Mouse (Mus musculus): ENCODE results near the gene Stpg2.
"Not testable (repeated sequence)": the region's sequence is repeated elsewhere in the genome, so short reads cannot be mapped to it uniquely, and the experiment has no call there.

The Stpg2 gene

GRCm38 (mm10) chr3:139404673-139405072 is 199.2 kb downstream of the Stpg2 start:
- in situ Hi-C loops (cut with MboI; ENCODE audit: low sequenced_read_pairs), result no loop called here

- in situ Hi-C loops (cut with MboI; ENCODE audit: low sequenced_read_pairs), result no loop called here
Measured at GRCm38 (mm10) chr3:139419142-139419541, 213.6 kb downstream of the Stpg2 start.

GRCm38 (mm10) chr3:139442170-139442569 is 236.7 kb downstream of the Stpg2 start:
- in situ Hi-C loops (cut with MboI; ENCODE audit: low sequenced_read_pairs), result no loop called here

GRCm38 (mm10) chr3:139495939-139496338 is 290.4 kb downstream of the Stpg2 start:
- in situ Hi-C loops (cut with MboI; ENCODE audit: low sequenced_read_pairs), result no loop called here

- in situ Hi-C loops (cut with MboI; ENCODE audit: low sequenced_read_pairs), result no loop called here
Measured at GRCm38 (mm10) chr3:139502216-139502615, 296.7 kb downstream of the Stpg2 start.

- in situ Hi-C loops (cut with MboI; ENCODE audit: low sequenced_read_pairs), result no loop called here
Measured at GRCm38 (mm10) chr3:139509275-139509985, 303.9 kb downstream of the Stpg2 start.

- in situ Hi-C loops (cut with MboI; ENCODE audit: low sequenced_read_pairs), result no loop called here
Measured at GRCm38 (mm10) chr3:139578496-139578895, 373.0 kb downstream of the Stpg2 start.

GRCm38 (mm10) chr3:139581298-139581697 is 375.8 kb downstream of the Stpg2 start:
- in situ Hi-C loops (cut with MboI; ENCODE audit: low sequenced_read_pairs), result no loop called here

GRCm38 (mm10) chr3:139599508-139599907 is 394.0 kb downstream of the Stpg2 start:
- in situ Hi-C loops (cut with MboI; ENCODE audit: low sequenced_read_pairs), result no loop called here

GRCm38 (mm10) chr3:139608267-139608666 is 402.8 kb downstream of the Stpg2 start:
- in situ Hi-C loops (cut with MboI; ENCODE audit: low sequenced_read_pairs), result not testable (repeated sequence)

- in situ Hi-C loops (cut with MboI; ENCODE audit: low sequenced_read_pairs), result no loop called here
Measured at GRCm38 (mm10) chr3:139614641-139615040, 409.1 kb downstream of the Stpg2 start.

- in situ Hi-C loops (cut with MboI; ENCODE audit: low sequenced_read_pairs), result no loop called here
Measured at GRCm38 (mm10) chr3:139615791-139616190, 410.3 kb downstream of the Stpg2 start.

GRCm38 (mm10) chr3:139637887-139638286 is 432.4 kb downstream of the Stpg2 start:
- in situ Hi-C loops (cut with MboI; ENCODE audit: low sequenced_read_pairs), result no loop called here

- in situ Hi-C loops (cut with MboI; ENCODE audit: low sequenced_read_pairs), result no loop called here
Measured at GRCm38 (mm10) chr3:139651505-139651904, 446.0 kb downstream of the Stpg2 start.

- in situ Hi-C loops (cut with MboI; ENCODE audit: low sequenced_read_pairs), result no loop called here
Measured at GRCm38 (mm10) chr3:139659416-139659815, 453.9 kb downstream of the Stpg2 start.

- in situ Hi-C loops (cut with MboI; ENCODE audit: low sequenced_read_pairs), result no loop called here
Measured at GRCm38 (mm10) chr3:139662241-139662640, 456.7 kb downstream of the Stpg2 start.

- in situ Hi-C loops (cut with MboI; ENCODE audit: low sequenced_read_pairs), result no loop called here
Measured at GRCm38 (mm10) chr3:139663712-139664245, 458.3 kb downstream of the Stpg2 start.

- in situ Hi-C loops (cut with MboI; ENCODE audit: low sequenced_read_pairs), result no loop called here
Measured at GRCm38 (mm10) chr3:139665047-139665446, 459.6 kb downstream of the Stpg2 start.

GRCm38 (mm10) chr3:139676192-139676591 is 470.7 kb downstream of the Stpg2 start:
- in situ Hi-C loops (cut with MboI; ENCODE audit: low sequenced_read_pairs), result no loop called here

GRCm38 (mm10) chr3:139676723-139677122 is 471.2 kb downstream of the Stpg2 start:
- in situ Hi-C loops (cut with MboI; ENCODE audit: low sequenced_read_pairs), result no loop called here

GRCm38 (mm10) chr3:139704238-139704637 is 498.7 kb downstream of the Stpg2 start:
- in situ Hi-C loops (cut with MboI; ENCODE audit: low sequenced_read_pairs), result not testable (repeated sequence)

GRCm38 (mm10) chr3:139707396-139707795 is 501.9 kb downstream of the Stpg2 start:
- in situ Hi-C loops (cut with MboI; ENCODE audit: low sequenced_read_pairs), result not testable (repeated sequence)

- in situ Hi-C loops (cut with MboI; ENCODE audit: low sequenced_read_pairs), result no loop called here
Measured at GRCm38 (mm10) chr3:139709794-139710193, 504.3 kb downstream of the Stpg2 start.
